Mouse (Mus musculus) megakaryocyte, embryonic 14.5 days (primary cell): ENCODE measurements around the gene Sncb.

Experiments used
- FLI1 ChIP-seq: IDR thresholded peaks from 2 replicates; pipeline ENCODE4 v1.6.1; 2012; ENCODE audit warnings: low read length, inconsistent platforms, mixed read lengths
- GATA1 ChIP-seq: IDR thresholded peaks from 3 replicates; pipeline ENCODE4 v1.6.1; 2012; ENCODE audit warnings: mixed read lengths, low read length, inconsistent platforms, borderline replicate concordance

- TF ChIP-seq GATA1, result no peak
- no peak for TF ChIP-seq FLI1
Observed at GRCm38 (mm10) chr13:54800206-54800605, 33.8 kb upstream of the Sncb start.
